Mouse (Mus musculus): ENCODE results near the gene Mecom. TPM values are rescaled to one million over a fixed set of nuclear protein-coding genes. Genes with fewer than 3 reads are reported as not detected.

Mecom gene
- polyA plus RNA-seq, 1 experiment: 0.19 TPM

DNA sequence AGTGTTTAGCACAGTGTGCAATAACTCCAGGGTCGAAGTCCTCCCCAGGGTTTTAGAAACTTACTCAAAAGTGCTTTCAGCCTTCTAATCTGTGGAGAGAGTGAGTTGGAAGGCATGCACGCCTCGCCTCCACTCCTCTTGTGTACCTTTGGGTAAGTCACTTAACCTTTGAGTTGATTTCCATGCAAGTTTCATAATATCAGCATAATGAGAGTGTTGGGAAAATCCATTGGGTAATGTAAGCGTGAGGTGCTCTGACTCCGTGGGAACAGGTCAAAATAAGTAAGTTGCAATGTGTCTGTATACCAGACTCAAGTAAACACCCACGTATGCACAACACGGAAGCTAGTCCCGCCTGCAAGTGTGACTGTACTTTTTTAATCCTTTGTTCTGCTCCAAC lies 528.4 kb downstream of the Mecom start:
- TF ChIP-seq POLR2A (IDR thresholded peaks at IDR 0.05; ENCODE audit: control insufficient read depth, low read depth, low read length) (no peak), CTCF (IDR thresholded peaks at IDR 0.05; ENCODE audit: control insufficient read depth, insufficient read depth, insufficient replicate concordance, low read depth, low read length) (no peak)
- Histone ChIP-seq H3K4me3 (ENCODE audit: control insufficient read depth, low read depth, low read length) (no peak overlapping the region), H3K27me3 (ENCODE audit: control insufficient read depth, insufficient read depth, low read length) (no peaks in the 10 kb centered on the region), H3K4me1 (ENCODE audit: control insufficient read depth, insufficient read depth, low read length) (no peaks in the 10 kb centered on the region), H3K27ac (ENCODE audit: control insufficient read depth, insufficient read depth, low read depth, low read length) (no peak overlapping the region), H3K36me3 (ENCODE audit: control insufficient read depth, insufficient read depth, low read length) (no peaks in the 10 kb centered on the region)

DNA sequence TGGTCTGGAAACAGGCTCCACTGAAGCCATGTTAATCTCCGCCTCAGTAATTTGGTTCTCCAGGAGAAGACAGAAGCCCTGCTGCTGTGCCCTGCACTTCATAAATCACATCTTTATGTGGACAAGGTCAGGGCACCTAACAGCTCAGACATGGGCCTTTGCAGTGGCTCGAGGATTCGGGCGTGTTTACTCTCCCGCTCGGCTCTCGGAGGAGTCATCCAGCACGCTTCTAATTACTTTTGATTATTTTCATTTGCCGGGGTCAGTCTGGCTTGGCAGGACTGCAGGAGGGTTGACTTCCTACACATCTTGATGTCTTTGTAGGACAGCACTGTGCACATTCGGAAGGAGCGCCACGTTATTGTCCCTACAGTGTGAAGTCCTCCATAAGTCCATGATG lies 529.6 kb downstream of the Mecom start:
- Histone ChIP-seq H3K4me1 (ENCODE audit: control insufficient read depth, insufficient read depth, low read length) (no peaks in the 10 kb centered on the region), H3K4me3 (ENCODE audit: control insufficient read depth, low read depth, low read length) (no peak overlapping the region)

DNA sequence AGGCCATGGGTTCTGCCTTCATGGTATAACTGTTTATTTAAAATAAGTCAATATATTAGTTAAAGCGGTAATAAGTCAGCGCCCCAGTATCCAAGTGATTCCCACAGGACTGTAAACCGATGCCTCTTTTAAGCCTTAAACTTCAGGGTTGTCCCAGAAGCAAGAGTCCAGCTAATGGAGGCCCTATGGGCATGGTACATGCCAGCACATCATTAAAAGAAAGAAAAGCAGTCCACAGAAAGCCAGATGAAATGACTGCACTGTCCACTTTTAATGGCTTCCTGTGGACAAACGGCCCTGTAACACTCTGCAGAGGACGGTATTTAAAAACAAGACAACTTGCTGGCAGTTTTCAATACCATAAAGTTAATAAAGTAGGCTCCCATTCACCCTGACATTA lies 531.0 kb downstream of the Mecom start:
- no peak overlapping the region for H3K27ac ChIP-seq (ENCODE audit: control insufficient read depth, insufficient read depth, low read depth, low read length)
- H3K4me3 ChIP-seq (ENCODE audit: control insufficient read depth, low read depth, low read length): no peak overlapping the region
- H3K36me3 ChIP-seq (ENCODE audit: control insufficient read depth, insufficient read depth, low read length): no peaks in the 10 kb centered on the region
- peaks cover 7% of the 10 kb centered on the region for H3K4me1 ChIP-seq (ENCODE audit: control insufficient read depth, insufficient read depth, low read length)
- TF ChIP-seq POLR2A (IDR thresholded peaks at IDR 0.05; ENCODE audit: control insufficient read depth, low read depth, low read length): no peak
- no peak for TF ChIP-seq CTCF (IDR thresholded peaks at IDR 0.05; ENCODE audit: control insufficient read depth, insufficient read depth, insufficient replicate concordance, low read depth, low read length)
- H3K27me3 ChIP-seq (ENCODE audit: control insufficient read depth, insufficient read depth, low read length): no peaks in the 10 kb centered on the region

More for the DNA sequence above, 529.6 kb downstream of the Mecom start:
- Histone ChIP-seq H3K27ac (ENCODE audit: control insufficient read depth, insufficient read depth, low read depth, low read length) (no peak overlapping the region), H3K36me3 (ENCODE audit: control insufficient read depth, insufficient read depth, low read length) (no peaks in the 10 kb centered on the region), H3K27me3 (ENCODE audit: control insufficient read depth, insufficient read depth, low read length) (no peaks in the 10 kb centered on the region)
- TF ChIP-seq CTCF (IDR thresholded peaks at IDR 0.05; ENCODE audit: control insufficient read depth, insufficient read depth, insufficient replicate concordance, low read depth, low read length): no peak
- TF ChIP-seq POLR2A (IDR thresholded peaks at IDR 0.05; ENCODE audit: control insufficient read depth, low read depth, low read length): no peak

DNA sequence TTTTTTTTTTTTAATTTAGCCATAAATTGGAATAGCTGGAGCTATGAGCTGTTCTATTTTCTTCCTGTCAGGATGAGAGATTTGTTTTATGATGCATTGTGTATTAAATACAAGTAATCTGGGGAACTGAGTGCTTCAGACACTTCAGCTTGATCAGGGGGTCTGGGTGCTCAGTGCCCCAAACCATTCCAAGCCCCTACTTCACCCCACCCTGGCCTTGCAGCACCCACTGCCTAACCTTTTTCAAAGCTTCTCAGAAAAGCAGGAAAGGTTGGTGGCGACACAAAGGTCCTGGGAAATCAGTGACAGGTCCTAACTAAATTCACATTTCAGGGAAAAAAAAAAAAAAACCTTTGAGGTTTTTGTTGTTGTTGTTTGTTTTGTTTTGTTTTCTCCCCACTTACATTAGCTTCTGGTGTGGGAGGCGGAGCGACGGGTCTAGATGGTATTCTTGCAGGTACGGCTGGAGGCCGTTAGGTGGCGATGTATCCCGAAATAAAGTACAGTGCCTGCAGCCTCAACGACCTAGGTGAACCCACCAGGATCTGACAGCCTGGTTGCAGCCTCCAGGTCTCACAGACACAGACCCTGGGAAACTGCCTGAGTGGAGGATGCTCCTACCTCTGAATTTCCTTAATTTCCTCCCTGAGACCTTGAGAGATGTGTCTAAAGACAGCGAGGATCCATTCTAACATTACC lies 532.7 kb downstream of the Mecom start:
- Histone ChIP-seq H3K27me3 (ENCODE audit: control insufficient read depth, insufficient read depth, low read length) (no peaks in the 10 kb centered on the region), H3K4me1 (ENCODE audit: control insufficient read depth, insufficient read depth, low read length) (peaks cover 7% of the 10 kb centered on the region), H3K36me3 (ENCODE audit: control insufficient read depth, insufficient read depth, low read length) (no peaks in the 10 kb centered on the region), H3K4me3 (ENCODE audit: control insufficient read depth, low read depth, low read length) (no peak overlapping the region), H3K27ac (ENCODE audit: control insufficient read depth, insufficient read depth, low read depth, low read length) (no peak overlapping the region)
- TF ChIP-seq CTCF (IDR thresholded peaks at IDR 0.05; ENCODE audit: control insufficient read depth, insufficient read depth, insufficient replicate concordance, low read depth, low read length) (peak; percentile 78; the same call in 1 of the 2 replicates), POLR2A (IDR thresholded peaks at IDR 0.05; ENCODE audit: control insufficient read depth, low read depth, low read length) (no peak)

DNA sequence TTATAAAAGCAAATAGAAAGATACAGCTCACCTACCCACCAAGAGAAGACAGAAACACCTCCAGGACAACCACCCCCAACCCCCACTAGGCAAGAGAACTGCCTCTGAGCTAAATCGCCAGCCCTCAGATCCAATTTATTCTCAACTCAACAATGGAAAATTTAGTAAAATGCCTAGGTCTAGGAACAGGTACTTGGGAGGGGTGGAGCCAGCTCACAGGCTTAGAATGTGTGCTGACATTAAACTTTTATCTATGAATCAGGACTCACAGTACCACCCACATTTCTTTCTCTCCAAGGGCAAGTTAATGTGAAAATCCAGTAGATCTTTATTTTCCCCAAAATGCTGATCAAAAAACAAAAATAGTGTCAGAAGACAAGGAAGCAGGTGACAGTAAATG lies 533.5 kb downstream of the Mecom start:
- no peak for TF ChIP-seq POLR2A (IDR thresholded peaks at IDR 0.05; ENCODE audit: control insufficient read depth, low read depth, low read length)
- TF ChIP-seq CTCF (IDR thresholded peaks at IDR 0.05; ENCODE audit: control insufficient read depth, insufficient read depth, insufficient replicate concordance, low read depth, low read length): no peak
- Histone ChIP-seq H3K27me3 (ENCODE audit: control insufficient read depth, insufficient read depth, low read length) (no peaks in the 10 kb centered on the region), H3K4me1 (ENCODE audit: control insufficient read depth, insufficient read depth, low read length) (peaks cover 7% of the 10 kb centered on the region), H3K4me3 (ENCODE audit: control insufficient read depth, low read depth, low read length) (no peak overlapping the region), H3K27ac (ENCODE audit: control insufficient read depth, insufficient read depth, low read depth, low read length) (no peak overlapping the region), H3K36me3 (ENCODE audit: control insufficient read depth, insufficient read depth, low read length) (no peaks in the 10 kb centered on the region)

DNA sequence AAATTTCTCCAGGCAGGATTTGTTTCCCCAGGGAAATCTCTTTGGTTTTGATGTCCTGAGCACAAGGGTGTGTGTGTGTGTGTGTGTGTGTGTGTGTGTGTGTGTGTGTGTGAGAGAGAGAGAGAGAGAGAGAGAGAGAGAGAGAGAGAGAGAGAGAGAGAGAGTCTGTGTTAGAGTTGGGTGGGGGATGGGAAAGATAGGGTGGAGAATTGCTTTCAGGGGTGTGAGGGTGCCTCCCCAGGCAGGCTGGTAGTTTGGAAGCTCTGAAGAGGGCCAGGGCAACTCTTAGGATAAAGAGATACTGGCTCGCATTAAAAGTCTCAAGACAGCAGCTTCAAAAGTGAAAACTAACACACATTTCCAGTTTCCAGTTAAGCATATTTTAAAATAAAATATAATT lies 534.4 kb downstream of the Mecom start:
- Histone ChIP-seq H3K27me3 (ENCODE audit: control insufficient read depth, insufficient read depth, low read length) (no peaks in the 10 kb centered on the region), H3K36me3 (ENCODE audit: control insufficient read depth, insufficient read depth, low read length) (no peaks in the 10 kb centered on the region), H3K4me3 (ENCODE audit: control insufficient read depth, low read depth, low read length) (no peak overlapping the region), H3K4me1 (ENCODE audit: control insufficient read depth, insufficient read depth, low read length) (peaks cover 7% of the 10 kb centered on the region), H3K27ac (ENCODE audit: control insufficient read depth, insufficient read depth, low read depth, low read length) (no peak overlapping the region)
- no peak for TF ChIP-seq POLR2A (IDR thresholded peaks at IDR 0.05; ENCODE audit: control insufficient read depth, low read depth, low read length)
- TF ChIP-seq CTCF (IDR thresholded peaks at IDR 0.05; ENCODE audit: control insufficient read depth, insufficient read depth, insufficient replicate concordance, low read depth, low read length): no peak

DNA sequence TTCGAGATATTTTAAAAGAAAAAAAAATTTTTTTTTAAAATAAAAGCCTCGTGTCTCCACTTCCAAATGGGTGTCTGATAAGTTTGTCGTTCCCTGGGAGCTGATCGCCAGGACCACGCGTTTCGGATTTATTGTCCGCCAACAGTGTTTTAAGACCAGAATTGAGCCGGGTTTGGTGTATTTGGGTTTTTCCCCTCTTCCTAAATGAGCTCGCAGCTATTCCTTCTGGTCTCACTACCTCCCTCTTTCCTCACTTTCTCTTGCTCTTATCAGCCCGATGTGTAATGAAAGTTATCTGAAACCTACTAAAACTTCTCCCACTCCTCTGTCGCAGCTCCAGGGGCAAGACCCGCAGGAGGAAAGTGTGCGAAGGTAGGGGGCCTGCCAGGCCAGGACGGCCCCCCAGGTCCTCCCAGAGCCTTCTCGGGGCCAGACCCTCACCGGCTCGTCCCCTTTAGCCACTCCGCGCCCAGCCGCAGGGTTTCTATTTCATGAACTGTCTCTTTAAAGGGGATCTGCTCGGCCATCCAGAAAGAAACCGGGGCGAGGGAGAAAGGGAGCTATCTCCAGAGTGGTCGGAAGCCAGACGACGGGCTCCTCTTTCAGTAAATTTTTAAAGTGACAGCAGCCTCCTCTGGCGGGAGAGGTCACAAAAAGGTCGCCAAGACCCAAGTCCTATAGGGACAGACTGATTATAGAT lies 535.0 kb downstream of the Mecom start:
- Histone ChIP-seq H3K27me3 (ENCODE audit: control insufficient read depth, insufficient read depth, low read length) (no peaks in the 10 kb centered on the region), H3K36me3 (ENCODE audit: control insufficient read depth, insufficient read depth, low read length) (no peaks in the 10 kb centered on the region), H3K4me3 (ENCODE audit: control insufficient read depth, low read depth, low read length) (peak overlapping the region; percentile 36), H3K27ac (ENCODE audit: control insufficient read depth, insufficient read depth, low read depth, low read length) (no peak overlapping the region), H3K4me1 (ENCODE audit: control insufficient read depth, insufficient read depth, low read length) (peaks cover 7% of the 10 kb centered on the region)
- TF ChIP-seq CTCF (IDR thresholded peaks at IDR 0.05; ENCODE audit: control insufficient read depth, insufficient read depth, insufficient replicate concordance, low read depth, low read length) (no peak), POLR2A (IDR thresholded peaks at IDR 0.05; ENCODE audit: control insufficient read depth, low read depth, low read length) (no peak)
